9 mouse cellular contexts compared by ENCODE assay signal in genomic region chr3:104779949-104780348, GRCm38 (mm10). TPM values are rescaled to one million over a fixed set of nuclear protein-coding genes. Genes with fewer than 3 reads are reported as not detected.
DNase-seq lines count a peak whose midpoint lies in the region; ATAC-seq and TF ChIP-seq lines count a peak whose summit lies in the region.
"Had no signal": no experiment of that assay in that cellular context is flagged by ENCODE, and none has a peak within 500 bp of the region (broad histone marks: within the 10 kb centered on the region; RNA-seq: fewer than 3 reads in every experiment).

No protein-coding gene starts in this region.

- no peak for ATAC-seq in forebrain, embryonic 11.5 days (replicated peaks; ENCODE audit: low FRiP score)
- no peak for ATAC-seq in forebrain, embryonic 13.5 days
- no peak for ATAC-seq in lung, embryonic 14.5 days (ENCODE audit: insufficient read depth)

- intact Hi-C loops in heart, postnatal 36 days (cut with DNase I) = loop anchor here (1.0 to 5.0 kb wide), 2 partner anchors 37 to 66 kb away; partner anchors contain the start of gene Mov10

- peak; percentile 86 for DNase-seq in forebrain, embryonic 11.5 days (ENCODE audit: low spot score)
- DNase-seq in right cerebral cortex, postnatal 14 days = peak; percentile 59
- no peak for DNase-seq in right cerebral cortex, postnatal 36 days (ENCODE audit: low spot score in 2 of 2)
- peak; percentile 70 to 72 for DNase-seq in heart, postnatal 36 days
- peak; percentile 89 for DNase-seq in lung, embryonic 14.5 days

- H3K36me3 ChIP-seq in forebrain, embryonic 11.5 days (ENCODE audit: control insufficient read depth, insufficient read depth, low read length) = no peaks in the 10 kb centered on the region
- no peaks in the 10 kb centered on the region for H3K36me3 ChIP-seq in forebrain, embryonic 13.5 days (ENCODE audit: poor library complexity, severe bottlenecking)
- H3K36me3 ChIP-seq in lung, embryonic 14.5 days (ENCODE audit: insufficient read depth) = no peaks in the 10 kb centered on the region
- H3K36me3 ChIP-seq in testis, adult 2 months (ENCODE audit: control insufficient read depth, insufficient read depth, low read length) = no peaks in the 10 kb centered on the region
- H3K36me3 ChIP-seq: limb, embryonic 12.5 days had no signal

- H3K27me3 ChIP-seq in forebrain, embryonic 11.5 days (ENCODE audit: control insufficient read depth, insufficient read depth, low read length) = peaks cover 66% of the 10 kb centered on the region
- peaks cover 94% of the 10 kb centered on the region for H3K27me3 ChIP-seq in forebrain, embryonic 13.5 days
- peaks cover 78% of the 10 kb centered on the region for H3K27me3 ChIP-seq in lung, embryonic 14.5 days (ENCODE audit: insufficient read depth, low read length)
- H3K27me3 ChIP-seq in testis, adult 2 months (ENCODE audit: control insufficient read depth, insufficient read depth, low read length) = no peaks in the 10 kb centered on the region; the same call in 1 of the 2 replicates

- no peak overlapping the region for H3K4me3 ChIP-seq in forebrain, embryonic 11.5 days (ENCODE audit: low read depth, low read length)
- no peak overlapping the region for H3K4me3 ChIP-seq in forebrain, embryonic 13.5 days
- H3K4me3 ChIP-seq in cortical plate, adult 2 months (ENCODE audit: insufficient read depth, low read length) = no peak overlapping the region
- no peak overlapping the region for H3K4me3 ChIP-seq in lung, embryonic 14.5 days (ENCODE audit: low read depth, low read length)
- H3K4me3 ChIP-seq in testis, adult 2 months (ENCODE audit: control insufficient read depth, low read depth, low read length) = peak overlapping the region; percentile 39

- 2% methylated on average over 7 of the region's 7 CpGs for WGBS in forebrain, embryonic 11.5 days
- under 1% methylated on average over 7 of the region's 7 CpGs for WGBS in forebrain, embryonic 13.5 days
- WGBS in lung, embryonic 14.5 days = 0% methylated on average over 7 of the region's 7 CpGs

- no peak overlapping the region for H3K27ac ChIP-seq in forebrain, embryonic 11.5 days (ENCODE audit: low read depth, low read length)
- H3K27ac ChIP-seq in forebrain, embryonic 13.5 days = no peak overlapping the region
- no peak overlapping the region for H3K27ac ChIP-seq in cortical plate, adult 2 months (ENCODE audit: insufficient read depth, low read length)
- H3K27ac ChIP-seq in lung, embryonic 14.5 days (ENCODE audit: low read depth) = no peak overlapping the region
- no peak overlapping the region for H3K27ac ChIP-seq in testis, adult 2 months (ENCODE audit: control insufficient read depth, insufficient read depth, low read depth, low read length)
- H3K27ac ChIP-seq: limb, embryonic 12.5 days had no signal

- H3K4me1 ChIP-seq in forebrain, embryonic 11.5 days (replicated peaks; ENCODE audit: control insufficient read depth, insufficient read depth, low read length) = peaks cover 9% of the 10 kb centered on the region
- H3K4me1 ChIP-seq in forebrain, embryonic 13.5 days = peaks cover 22% of the 10 kb centered on the region
- H3K4me1 ChIP-seq in cortical plate, adult 2 months (ENCODE audit: control insufficient read depth, insufficient read depth, low read length) = no peaks in the 10 kb centered on the region
- peaks cover 6% of the 10 kb centered on the region; the same call in 1 of the 2 replicates for H3K4me1 ChIP-seq in lung, embryonic 14.5 days (ENCODE audit: insufficient read depth)
- peaks cover 18% of the 10 kb centered on the region for H3K4me1 ChIP-seq in testis, adult 2 months (ENCODE audit: control insufficient read depth, insufficient read depth, low read length)

- TF ChIP-seq CTCF in cortical plate, adult 2 months (IDR thresholded peaks at IDR 0.05; ENCODE audit: extremely low read depth, insufficient read depth, low read length) = peak; percentile 88
- peak; percentile 94 for TF ChIP-seq CTCF in lung, embryonic 14.5 days (IDR thresholded peaks at IDR 0.05; ENCODE audit: low read depth)
- peak; percentile 90 for TF ChIP-seq CTCF in testis, adult 2 months (IDR thresholded peaks at IDR 0.05; ENCODE audit: control insufficient read depth, insufficient read depth, insufficient replicate concordance, low read depth, low read length)

- no peak overlapping the region for H3K9ac ChIP-seq in forebrain, embryonic 11.5 days (ENCODE audit: low read length)
- no peak overlapping the region for H3K9ac ChIP-seq in forebrain, embryonic 13.5 days
- H3K9ac ChIP-seq in lung, embryonic 14.5 days = no peak overlapping the region
- H3K9ac ChIP-seq: limb, embryonic 12.5 days had no signal

- H3K4me2 ChIP-seq in forebrain, embryonic 11.5 days (ENCODE audit: low read depth, low read length, severe bottlenecking) = no peak overlapping the region
- H3K4me2 ChIP-seq in forebrain, embryonic 13.5 days = no peak overlapping the region
- no peak overlapping the region; the same call in 1 of the 2 replicates for H3K4me2 ChIP-seq in lung, embryonic 14.5 days

- H3K9me3 ChIP-seq in forebrain, embryonic 11.5 days (ENCODE audit: control insufficient read depth, low read length) = no peaks in the 10 kb centered on the region
- H3K9me3 ChIP-seq in forebrain, embryonic 13.5 days (replicated peaks) = no peaks in the 10 kb centered on the region
- H3K9me3 ChIP-seq in lung, embryonic 14.5 days (ENCODE audit: low read depth, low read length) = no peaks in the 10 kb centered on the region
- H3K9me3 ChIP-seq: limb, embryonic 12.5 days had no signal

- no peak for TF ChIP-seq POLR2A in cortical plate, adult 2 months (IDR thresholded peaks at IDR 0.05; ENCODE audit: extremely low read depth, insufficient read depth, low read length)
- no peak for TF ChIP-seq POLR2A in testis, adult 2 months (IDR thresholded peaks at IDR 0.05; ENCODE audit: control insufficient read depth, low read depth, low read length)

RNA-seq across cellular contexts. Expression of gene Ppm1j, which starts 0.9 kb away (rescaled TPM):
- 1.1 and 1.2 TPM in 2 replicates for polyA plus RNA-seq in forebrain, embryonic 11.5 days (2014; fragmentation: Nextera tagmentation; extraction: Ambion mirVana)
- 0.68 and 1.7 TPM in 2 replicates for polyA plus RNA-seq in forebrain, embryonic 13.5 days (2015; fragmentation: Nextera tagmentation; extraction: Ambion mirVana)
- polyA plus RNA-seq in cortical plate, adult 2 months (2012; rRNA removed) = 0.93 and 1.1 TPM in 2 replicates
- 10 to 100 TPM; 24.0 to 26.2 TPM for total RNA-seq in heart, postnatal 36 days (2021)
- polyA plus RNA-seq in lung, embryonic 14.5 days (2014; fragmentation: Nextera tagmentation; extraction: Ambion mirVana) = 2.7 and 3.7 TPM in 2 replicates
- polyA plus RNA-seq in testis, adult 2 months (2012; rRNA removed) = 178 and 205 TPM in 2 replicates

RNA-seq across cellular contexts. Expression of gene Fam19a3, which starts 1.7 kb away (rescaled TPM):
- 0.24 TPM in 1 of 2 replicates, not detected in the other for polyA plus RNA-seq in forebrain, embryonic 11.5 days (2014; fragmentation: Nextera tagmentation; extraction: Ambion mirVana)
- polyA plus RNA-seq in forebrain, embryonic 13.5 days (2015; fragmentation: Nextera tagmentation; extraction: Ambion mirVana) = 0.04 TPM in 1 of 2 replicates, not detected in the other
- polyA plus RNA-seq in cortical plate, adult 2 months (2012; rRNA removed) = 0.08 TPM in 2 replicates
- total RNA-seq in heart, postnatal 36 days (2021) = 1 to 10 TPM; 2.2 to 2.4 TPM
- 0.07 TPM in 1 of 2 replicates, not detected in the other for polyA plus RNA-seq in lung, embryonic 14.5 days (2014; fragmentation: Nextera tagmentation; extraction: Ambion mirVana)
- 9.1 and 12.6 TPM in 2 replicates for polyA plus RNA-seq in testis, adult 2 months (2012; rRNA removed)

RNA-seq across cellular contexts. Expression of gene Rhoc, which starts 8.2 kb away (rescaled TPM):
- 80.5 and 98.0 TPM in 2 replicates for polyA plus RNA-seq in forebrain, embryonic 11.5 days (2014; fragmentation: Nextera tagmentation; extraction: Ambion mirVana)
- 51.2 and 55.4 TPM in 2 replicates for polyA plus RNA-seq in forebrain, embryonic 13.5 days (2015; fragmentation: Nextera tagmentation; extraction: Ambion mirVana)
- 26.5 and 32.5 TPM in 2 replicates for polyA plus RNA-seq in cortical plate, adult 2 months (2012; rRNA removed)
- total RNA-seq in heart, postnatal 36 days (2021) = 100 to 1,000 TPM in 1 of 2 experiments, 10 to 100 TPM in 1; 93.1 to 100 TPM
- polyA plus RNA-seq in lung, embryonic 14.5 days (2014; fragmentation: Nextera tagmentation; extraction: Ambion mirVana) = 142 and 145 TPM in 2 replicates
- 4.8 and 6.3 TPM in 2 replicates for polyA plus RNA-seq in testis, adult 2 months (2012; rRNA removed)

RNA-seq across cellular contexts. Expression of gene Mov10, which starts 38.4 kb away (rescaled TPM):
- 13.8 and 15.3 TPM in 2 replicates for polyA plus RNA-seq in forebrain, embryonic 11.5 days (2014; fragmentation: Nextera tagmentation; extraction: Ambion mirVana)
- polyA plus RNA-seq in forebrain, embryonic 13.5 days (2015; fragmentation: Nextera tagmentation; extraction: Ambion mirVana) = 7.2 and 10.5 TPM in 2 replicates
- polyA plus RNA-seq in cortical plate, adult 2 months (2012; rRNA removed) = 11.8 and 13.4 TPM in 2 replicates
- 1 to 10 TPM; 4.8 to 8.0 TPM for total RNA-seq in heart, postnatal 36 days (2021)
- 51.0 and 53.9 TPM in 2 replicates for polyA plus RNA-seq in lung, embryonic 14.5 days (2014; fragmentation: Nextera tagmentation; extraction: Ambion mirVana)
- polyA plus RNA-seq in testis, adult 2 months (2012; rRNA removed) = 8.7 and 9.4 TPM in 2 replicates

Comparison
In these comparisons a context has a peak if more than half of its experiments do, and no peak if none do; other contexts are left out.
1. DNase-seq: peak in forebrain, embryonic 11.5 days (single experiment), right cerebral cortex, postnatal 14 days (single experiment), heart, postnatal 36 days (2 of 2) and lung, embryonic 14.5 days (single experiment); none in right cerebral cortex, postnatal 36 days (0 of 2).
2. RNA of gene Ppm1j, which starts 0.9 kb away (polyA plus RNA-seq): 178 to 205 TPM in testis, adult 2 months; 2.7 to 3.7 TPM in lung, embryonic 14.5 days, 1.1 to 1.2 TPM in forebrain, embryonic 11.5 days, 0.93 to 1.1 TPM in cortical plate, adult 2 months and 0.68 to 1.7 TPM in forebrain, embryonic 13.5 days; every median in the first group is over 10 times any median in the second.
3. Peak in every context shown above with its lines, with median percentiles within 50 percentile points of each other: CTCF ChIP-seq.